Mouse (Mus musculus): ENCODE measurements around the gene Ccdc148.

Gene Ccdc148

GRCm38 (mm10) chr2:59178960-59179359 lies 18.5 kb upstream of the Ccdc148 start:
- DNase-seq (ENCODE audit: low spot score): no peak

GRCm38 (mm10) chr2:59178191-59178590 lies 17.7 kb upstream of the Ccdc148 start:
- no peak for DNase-seq (ENCODE audit: low spot score)

DNA sequence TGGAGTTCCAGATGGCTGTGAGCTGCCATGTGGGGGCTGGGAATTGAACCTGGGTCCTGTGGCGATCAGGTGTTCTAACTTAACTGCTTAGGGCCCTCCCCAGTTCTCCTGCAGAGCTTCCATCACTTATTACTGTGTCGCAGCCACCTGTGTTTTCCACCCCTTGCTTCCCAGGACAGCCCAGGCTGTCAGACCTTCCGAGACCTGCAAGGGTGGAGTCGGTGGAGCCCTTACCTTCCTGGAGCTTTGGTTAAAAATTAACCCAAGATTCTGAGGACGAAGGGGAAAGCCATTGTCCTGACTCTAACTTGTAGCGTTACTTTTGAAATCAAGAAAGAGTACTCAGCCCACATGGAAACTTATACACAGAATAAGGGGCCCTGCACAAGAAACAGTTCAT lies 15.4 kb upstream of the Ccdc148 start:
- DNase-seq (ENCODE audit: low spot score): no peak

GRCm38 (mm10) chr2:59171533-59171932 lies 11.1 kb upstream of the Ccdc148 start:
- DNase-seq (ENCODE audit: low spot score): no peak

GRCm38 (mm10) chr2:59170593-59170992 lies 10.1 kb upstream of the Ccdc148 start:
- no peak for DNase-seq (ENCODE audit: low spot score)

DNA sequence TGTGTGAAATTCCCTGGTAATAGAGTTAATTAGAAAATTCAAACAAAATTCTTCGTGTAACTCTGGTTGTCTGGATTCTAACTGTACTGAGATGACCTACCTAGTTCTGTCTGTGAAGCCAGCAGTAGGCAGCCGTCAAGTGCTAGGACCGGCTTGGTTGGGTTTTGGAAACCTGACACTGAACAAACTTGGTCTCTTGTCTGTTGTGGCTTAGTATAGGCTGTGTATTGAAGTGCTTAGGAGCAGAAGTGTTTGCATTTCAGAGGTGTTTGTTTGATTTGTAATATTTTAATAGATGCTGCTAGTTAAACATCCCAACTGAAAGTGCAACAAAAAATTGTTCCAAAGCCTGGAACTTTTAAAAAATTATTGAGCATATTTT lies 9.7 kb upstream of the Ccdc148 start:
- no peak for DNase-seq (ENCODE audit: low spot score)

- DNase-seq (ENCODE audit: low spot score): no peak
Observed at GRCm38 (mm10) chr2:59169572-59170207, 9.2 kb upstream of the Ccdc148 start.

DNA sequence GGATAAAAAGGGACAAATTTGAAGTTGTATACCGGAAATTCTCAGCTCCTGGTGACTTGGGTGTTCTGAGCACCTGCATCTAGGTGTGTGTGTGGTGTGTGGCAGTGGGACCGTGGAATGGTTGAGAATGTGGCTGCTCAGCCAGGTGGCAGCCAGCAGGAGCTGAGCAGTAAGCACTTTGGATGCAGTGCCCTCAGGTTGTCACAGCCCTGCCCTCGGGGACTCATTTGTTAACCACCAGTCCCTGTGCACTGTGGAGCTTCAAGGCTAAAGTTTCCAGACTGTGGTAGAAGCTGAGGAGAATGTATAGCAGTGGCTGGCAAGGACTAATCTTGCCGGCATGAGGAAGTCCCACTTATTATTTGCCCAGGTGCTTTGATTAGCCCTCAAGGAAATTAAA lies 7.3 kb upstream of the Ccdc148 start:
- no peak for DNase-seq (ENCODE audit: low spot score)

DNA sequence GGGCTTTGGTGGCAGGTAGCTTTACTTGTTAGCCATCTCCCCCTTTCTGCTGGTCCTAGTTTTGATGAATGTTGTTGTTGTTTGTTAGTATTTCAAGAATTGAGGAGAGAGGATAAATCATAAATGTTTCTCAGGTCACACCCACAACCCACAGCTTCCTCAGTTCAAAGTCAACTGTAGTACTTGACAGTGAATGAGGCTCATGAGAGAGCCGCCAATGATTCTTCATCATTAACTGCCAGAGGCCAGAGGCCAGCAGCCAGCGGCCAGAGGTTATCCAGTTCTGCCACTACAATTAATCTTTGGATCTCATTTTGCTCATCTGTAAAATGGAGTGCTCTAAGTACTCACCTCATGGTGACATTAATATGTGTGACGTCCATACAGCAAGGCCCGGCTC lies 6.5 kb upstream of the Ccdc148 start:
- no peak for DNase-seq (ENCODE audit: low spot score)

DNA sequence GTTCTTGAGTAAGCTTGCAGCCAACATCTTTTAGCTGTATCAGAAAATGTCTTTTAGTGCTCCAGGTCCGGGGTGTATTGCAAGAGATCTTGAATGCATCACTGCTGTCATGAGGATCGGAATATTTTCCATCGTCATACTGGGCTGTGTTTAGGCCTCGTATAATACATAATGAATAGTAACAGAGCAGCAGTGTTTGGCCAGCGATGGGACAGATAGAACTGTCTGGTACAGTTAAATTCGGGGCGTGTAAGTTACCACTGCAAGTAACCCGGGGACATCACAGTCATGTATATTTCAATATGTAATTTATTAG lies 1.8 kb upstream of the Ccdc148 start:
- DNase-seq (ENCODE audit: low spot score): no peak

- peak; percentile 75 for DNase-seq (ENCODE audit: low spot score)
Observed at GRCm38 (mm10) chr2:59161441-59162284, 1.2 kb upstream of the Ccdc148 start.

DNA sequence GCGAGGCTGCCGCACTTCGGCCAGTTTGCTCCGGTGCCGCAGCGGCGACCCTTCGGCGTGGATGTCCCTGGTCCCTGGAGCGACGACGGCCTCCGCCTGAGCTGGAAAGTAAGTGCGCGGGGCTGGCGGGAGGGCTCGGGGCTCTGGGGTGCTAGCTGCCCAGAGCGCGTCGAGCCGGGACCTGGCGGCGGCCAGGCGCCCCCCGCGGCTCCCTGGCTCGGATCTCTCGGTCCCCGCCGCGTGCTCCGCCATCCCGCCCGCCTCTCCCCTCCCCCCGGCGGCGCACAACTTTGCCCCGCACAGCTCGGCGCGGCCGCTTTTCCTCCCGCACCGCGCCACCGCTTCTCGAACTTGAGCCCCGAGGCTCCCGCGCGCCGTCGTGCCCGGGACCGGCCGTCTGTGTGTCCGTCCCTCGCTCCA lies 548 bp upstream of the Ccdc148 start:
- peak; percentile 51 for DNase-seq (ENCODE audit: low spot score)

DNA sequence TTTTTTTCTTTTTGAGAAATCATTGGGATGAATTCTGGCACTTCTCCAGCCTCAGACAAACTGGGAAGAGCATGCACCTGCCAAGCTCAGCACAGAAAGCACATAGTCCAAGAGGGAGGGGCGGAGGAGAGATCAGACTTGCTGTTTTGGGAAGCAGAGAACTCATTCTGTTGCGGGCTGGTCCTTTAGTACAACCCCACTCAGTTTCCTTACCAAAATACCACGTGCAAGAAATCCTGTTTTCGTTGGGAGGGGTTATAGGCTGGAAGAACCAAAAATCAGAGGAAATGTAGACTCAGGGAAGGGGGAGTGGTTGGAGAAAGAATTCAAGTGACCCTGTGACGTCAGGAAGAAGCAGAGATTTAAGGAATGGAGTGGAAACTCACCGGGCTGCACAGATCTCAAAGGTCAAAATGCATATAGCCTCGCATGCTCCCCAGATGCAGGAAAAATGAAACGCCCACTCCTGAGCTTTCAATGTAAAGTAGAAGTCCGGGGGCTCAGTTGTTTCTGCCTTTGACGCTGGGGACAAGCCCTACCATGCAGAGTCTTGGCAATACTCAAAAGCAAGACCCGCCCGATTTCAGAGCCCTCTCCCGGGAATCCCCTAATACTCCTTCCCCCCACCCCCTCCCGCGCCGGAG lies 400 bp downstream of the Ccdc148 start:
- DNase-seq (ENCODE audit: low spot score): no peak

GRCm38 (mm10) chr2:59158117-59158516 lies 2.4 kb downstream of the Ccdc148 start:
- DNase-seq (ENCODE audit: low spot score): no peak

- no peak for DNase-seq (ENCODE audit: low spot score)
Observed at GRCm38 (mm10) chr2:59155428-59155827, 5.1 kb downstream of the Ccdc148 start.

GRCm38 (mm10) chr2:59131044-59131443 lies 29.4 kb downstream of the Ccdc148 start:
- no peak for DNase-seq (ENCODE audit: low spot score)

DNA sequence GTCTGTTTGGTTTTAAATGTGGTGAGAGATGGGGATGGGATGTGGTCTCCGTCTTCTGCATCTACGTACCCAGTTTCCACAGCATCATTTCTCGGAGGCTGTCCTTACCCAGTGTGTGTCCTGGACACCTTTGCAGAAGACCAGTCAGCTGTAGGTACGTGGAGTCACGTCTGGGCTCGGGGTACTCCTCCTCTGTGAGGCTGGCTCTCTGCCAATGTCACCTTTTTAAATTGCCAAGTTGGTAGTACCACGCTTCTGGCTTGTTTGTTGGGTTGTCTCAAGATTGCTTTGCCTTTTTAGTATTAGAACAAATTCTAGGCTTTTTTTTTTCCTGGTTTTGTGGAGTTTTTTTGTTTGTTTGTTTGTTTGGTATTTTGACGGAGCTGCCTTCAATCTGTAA lies 30.7 kb downstream of the Ccdc148 start:
- no peak for DNase-seq (ENCODE audit: low spot score)

- DNase-seq (ENCODE audit: low spot score): no peak
Observed at GRCm38 (mm10) chr2:59129023-59129422, 31.5 kb downstream of the Ccdc148 start.

DNA sequence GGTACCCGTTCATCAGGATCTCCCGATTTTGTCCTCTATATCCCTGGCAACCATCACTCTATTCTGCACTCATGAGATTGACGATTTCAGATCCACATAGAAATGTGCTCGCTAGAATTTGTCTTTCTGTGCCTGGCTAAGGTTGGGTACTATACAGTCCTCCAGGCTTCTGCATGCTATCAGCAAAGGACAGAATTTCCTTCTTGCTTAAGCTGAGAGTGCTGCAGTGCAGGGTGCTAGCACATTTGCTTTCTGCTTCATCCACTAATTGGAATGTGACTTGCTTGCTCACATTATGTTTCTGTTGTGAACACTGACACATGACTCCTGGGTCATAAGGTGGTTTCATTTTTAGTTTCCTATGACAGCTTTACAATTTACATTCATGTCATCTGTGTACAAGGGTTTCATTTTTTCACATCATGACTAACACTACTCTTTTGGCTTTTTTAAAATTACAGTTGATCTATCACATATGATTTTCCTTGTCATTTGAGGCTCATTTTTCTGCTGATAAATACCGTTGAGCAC lies 104.8 kb downstream of the Ccdc148 start:
- DNase-seq (ENCODE audit: low spot score): no peak

- no peak for DNase-seq (ENCODE audit: low spot score)
Observed at GRCm38 (mm10) chr2:59054339-59054738, 106.1 kb downstream of the Ccdc148 start.

DNA sequence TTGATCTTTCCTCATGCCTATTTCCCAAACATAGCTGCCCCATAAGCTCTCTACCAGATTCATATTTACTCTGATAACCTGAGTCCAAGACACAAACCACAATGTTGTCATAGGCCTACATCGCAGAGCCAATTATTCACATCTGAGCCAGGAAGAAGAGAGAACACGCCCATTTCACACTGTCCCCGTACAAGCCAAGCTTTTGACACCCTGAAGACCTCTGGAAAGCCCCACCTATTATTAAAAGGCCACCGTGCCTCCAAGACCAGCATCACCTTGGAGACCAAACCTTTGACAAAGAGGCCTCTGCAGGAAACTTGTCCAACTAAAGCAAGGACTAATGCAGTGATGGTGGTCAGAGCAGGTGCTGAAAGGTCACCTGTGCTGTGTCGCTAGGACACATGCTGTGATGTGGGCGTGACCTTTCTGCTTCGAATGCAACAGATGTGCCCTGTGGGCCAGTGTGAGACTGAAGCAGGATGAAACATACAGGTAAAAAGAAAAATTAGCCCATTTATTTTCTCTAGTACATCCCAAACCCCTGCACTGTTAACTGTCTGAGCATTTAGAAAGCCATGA lies 106.9 kb downstream of the Ccdc148 start:
- DNase-seq (ENCODE audit: low spot score): no peak

GRCm38 (mm10) chr2:59050245-59050824 lies 110.1 kb downstream of the Ccdc148 start:
- DNase-seq (ENCODE audit: low spot score): no peak
